Mouse (Mus musculus) embryo, embryonic 10.5 days (tissue): ENCODE measurements around the gene Hnrnpll.
A peak's percentile ranks its signal among the peaks of the same experiment; 100 is the strongest.
"Not testable (repeated sequence)": the region's sequence is repeated elsewhere in the genome, so short reads cannot be mapped to it uniquely, and the experiment has no call there.

Source experiments
- DNase-seq: peaks from one replicate; pipeline ENCODE4 v3.0.0-alpha.2; 2015; ENCODE audit warnings: low spot score

Hnrnpll gene

GRCm38 (mm10) chr17:80059731-80060130 lies 2.4 kb downstream of the Hnrnpll start:
- no peak for DNase-seq

DNA sequence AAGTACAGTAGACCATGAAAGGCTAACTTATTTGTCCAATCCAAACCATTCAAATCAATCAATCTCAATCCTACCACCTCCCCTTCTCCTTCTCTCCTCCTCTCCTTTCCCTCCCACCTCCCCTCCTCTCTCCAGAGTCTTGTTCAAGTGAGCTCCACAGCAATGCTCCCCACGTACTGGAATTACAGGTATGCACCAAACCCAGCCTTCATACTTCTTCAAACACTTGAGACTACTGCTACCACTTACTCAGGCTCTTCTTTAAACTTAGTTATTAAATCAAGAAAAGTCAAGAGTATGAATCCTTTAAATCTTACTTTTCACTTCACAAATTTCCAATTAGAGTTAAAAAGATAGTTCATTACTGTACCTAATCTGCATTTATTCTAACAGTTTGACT lies 3.6 kb downstream of the Hnrnpll start:
- DNase-seq, result no peak

DNA sequence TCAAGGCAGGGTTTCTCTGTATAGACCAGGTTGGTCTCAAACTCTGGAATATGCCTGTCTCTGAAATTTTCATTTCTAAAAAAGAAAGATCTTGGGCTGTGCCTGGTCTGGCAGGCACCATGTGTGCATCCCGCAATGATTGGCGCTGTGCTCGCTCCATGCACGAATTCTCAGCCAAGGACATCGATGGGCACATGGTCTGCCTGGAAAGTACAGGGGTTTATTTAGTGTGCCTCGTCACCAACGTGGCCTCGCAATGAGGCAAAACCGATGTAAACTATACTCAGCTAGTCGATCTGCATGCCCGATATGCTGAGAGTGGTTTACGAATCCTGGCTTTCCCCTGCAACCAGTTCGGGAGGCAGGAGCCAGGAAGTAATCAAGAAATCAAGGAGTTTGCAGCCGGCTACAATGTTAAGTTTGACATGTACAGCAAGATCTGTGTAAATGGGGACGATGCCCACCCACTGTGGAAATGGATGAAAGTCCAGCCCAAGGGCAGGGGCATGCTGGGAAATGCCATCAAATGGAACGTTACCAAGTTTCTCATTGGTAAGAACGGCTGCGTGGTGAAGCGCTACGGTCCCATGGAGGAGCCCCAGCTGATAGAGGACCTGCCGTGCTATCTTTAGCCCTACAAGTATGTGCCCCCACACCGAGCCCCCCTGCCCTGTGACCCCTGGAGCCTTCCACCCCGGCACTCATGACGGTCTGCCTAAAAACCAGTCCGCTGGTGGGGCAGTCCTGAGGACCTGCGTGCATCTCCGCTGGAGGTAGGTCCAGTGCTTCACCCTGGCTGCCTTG lies 8.0 kb downstream of the Hnrnpll start:
- DNase-seq, result no peak

DNA sequence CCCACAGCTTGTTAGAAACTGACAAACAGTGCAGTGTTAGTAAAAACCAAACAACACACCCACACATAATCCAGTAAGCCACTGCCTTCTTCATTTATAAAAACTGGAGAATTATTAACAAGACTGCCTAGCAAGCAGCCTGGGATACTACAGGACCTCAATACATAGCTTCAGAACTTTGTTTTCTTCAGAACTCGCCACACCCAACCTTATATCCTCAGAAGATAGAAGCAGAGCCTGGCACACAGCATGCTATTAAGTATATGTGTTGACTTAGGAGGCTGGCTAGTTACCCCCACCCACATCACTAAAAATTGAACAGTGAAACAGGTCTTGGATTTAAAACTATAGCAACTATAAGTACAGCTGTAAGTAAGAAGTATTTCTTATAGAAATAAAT lies 10.5 kb downstream of the Hnrnpll start:
- no peak for DNase-seq

GRCm38 (mm10) chr17:80049300-80049699 lies 12.8 kb downstream of the Hnrnpll start:
- DNase-seq, result not testable (repeated sequence)

- DNase-seq, result peak; percentile 87
These were observed 13.9 kb downstream of the Hnrnpll start for GRCm38 (mm10) chr17:80048230-80048629.

DNA sequence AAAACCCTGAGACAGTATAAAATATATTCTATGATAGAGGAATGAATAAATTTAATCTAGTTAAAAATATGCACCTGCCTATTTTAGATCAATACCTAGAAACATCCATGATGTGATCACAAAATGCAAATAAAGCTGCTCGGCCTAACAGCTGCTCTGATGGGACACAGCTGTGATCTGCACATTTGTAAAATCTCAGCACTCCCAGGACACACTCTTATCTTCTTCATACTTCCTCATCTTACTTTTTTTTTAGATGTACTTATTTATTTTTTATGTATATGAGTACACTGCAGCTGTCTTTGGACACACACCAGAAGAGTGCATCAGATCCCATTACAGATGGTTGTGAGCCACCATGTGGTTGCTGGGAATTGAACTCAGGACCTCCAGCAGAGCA lies 20.4 kb downstream of the Hnrnpll start:
- DNase-seq, result no peak

DNA sequence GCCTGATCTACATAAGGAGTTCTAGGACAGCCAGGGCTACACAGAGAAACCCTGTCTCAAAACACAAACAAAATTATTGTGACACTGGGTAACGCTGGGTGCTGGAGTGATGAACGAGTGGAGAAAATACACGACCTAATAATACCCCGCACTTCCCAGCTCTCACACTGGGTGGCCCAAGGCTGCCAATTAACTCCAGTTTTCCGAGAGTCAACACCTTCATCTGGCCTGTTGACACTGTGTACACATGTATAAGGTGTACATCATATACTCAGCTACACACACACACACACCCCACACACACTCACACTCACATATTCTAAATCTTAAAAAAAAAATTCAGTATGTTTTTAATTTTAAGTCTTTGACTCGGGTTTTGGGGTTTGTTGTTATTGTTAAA lies 33.5 kb downstream of the Hnrnpll start:
- no peak for DNase-seq

- no peak for DNase-seq
These were observed 35.8 kb downstream of the Hnrnpll start for GRCm38 (mm10) chr17:80026189-80026936.

GRCm38 (mm10) chr17:80022090-80022489 lies 40.0 kb downstream of the Hnrnpll start:
- DNase-seq, result no peak

- no peak for DNase-seq
These were observed 41.6 kb downstream of the Hnrnpll start for GRCm38 (mm10) chr17:80020495-80020894.

GRCm38 (mm10) chr17:80018976-80019541 lies 43.1 kb downstream of the Hnrnpll start:
- peak; percentile 70 for DNase-seq

DNA sequence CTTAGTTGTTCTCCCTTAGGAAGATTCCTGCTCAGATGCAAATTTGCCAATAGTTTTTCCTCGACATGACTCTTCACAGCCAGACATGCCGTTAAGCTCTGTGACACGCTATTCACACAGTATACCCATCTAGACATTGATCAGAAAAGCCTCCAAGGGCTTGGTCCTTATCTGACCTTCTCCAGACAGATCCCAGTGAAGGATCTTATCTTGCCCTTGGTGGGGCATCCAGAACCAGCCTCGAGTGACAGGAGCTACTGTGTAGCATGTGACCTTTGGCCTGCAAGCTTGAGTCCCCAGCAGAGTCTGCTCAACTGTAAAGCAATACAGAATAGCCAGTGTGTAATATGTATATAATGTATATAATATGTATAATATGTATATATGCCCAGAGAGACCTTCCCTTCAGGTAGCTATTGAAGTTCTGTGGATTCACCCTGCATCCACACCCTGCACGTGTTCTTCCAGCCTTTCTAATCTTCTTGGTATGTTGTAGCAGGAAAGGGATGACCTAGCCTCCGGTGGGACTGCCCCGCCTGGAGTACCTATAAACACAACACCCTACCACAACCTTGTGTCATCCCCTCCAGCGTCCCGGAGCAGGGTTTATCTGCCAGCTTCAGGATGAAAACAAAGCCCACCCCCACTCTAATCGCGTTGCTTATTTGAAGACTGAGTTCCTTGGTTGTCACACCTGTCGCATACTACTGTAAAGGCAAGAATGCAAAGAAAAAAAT lies 43.7 kb downstream of the Hnrnpll start:
- no peak for DNase-seq

DNA sequence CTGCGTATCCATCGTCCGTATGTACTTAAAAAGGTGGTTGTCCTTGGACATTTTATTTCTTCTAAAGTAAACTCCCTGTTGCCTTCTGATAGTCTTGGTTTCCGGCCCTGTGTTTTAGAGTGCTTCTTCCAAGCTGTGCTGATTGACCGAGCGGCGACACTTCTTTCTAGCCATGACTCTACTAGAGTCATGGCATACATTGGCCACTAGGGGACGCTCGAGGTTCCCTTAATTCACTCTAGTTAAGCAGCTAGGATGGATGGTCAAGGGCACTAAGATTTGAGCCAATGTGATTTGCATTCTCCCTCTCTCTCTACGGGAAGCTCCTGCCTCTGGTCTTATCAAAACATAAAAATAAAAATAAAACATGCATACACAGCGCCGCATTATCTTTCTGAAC lies 44.7 kb downstream of the Hnrnpll start:
- peak; percentile 84 for DNase-seq

GRCm38 (mm10) chr17:80016400-80016799 lies 45.7 kb downstream of the Hnrnpll start:
- not testable (repeated sequence) for DNase-seq

GRCm38 (mm10) chr17:80014361-80014809 lies 47.7 kb downstream of the Hnrnpll start:
- no peak for DNase-seq

DNA sequence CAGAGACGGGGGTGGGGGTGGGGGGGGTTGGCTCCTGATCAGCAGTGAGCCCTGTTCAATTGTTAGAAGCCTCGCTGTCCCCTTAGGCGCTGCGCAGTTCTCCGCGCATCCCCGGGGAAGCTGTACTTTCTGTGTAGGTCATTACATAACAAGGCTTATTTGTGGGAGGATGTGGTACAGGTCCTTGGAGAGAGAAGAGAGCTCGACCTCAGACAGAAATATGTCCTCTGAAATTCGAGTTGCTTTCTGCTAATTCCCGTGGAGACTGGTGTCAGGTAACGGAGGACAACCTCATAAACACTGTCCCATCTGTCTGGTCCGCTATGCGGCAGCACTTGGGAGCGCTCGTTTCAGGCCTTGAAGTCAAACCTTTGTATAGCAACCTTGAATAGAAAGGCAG lies 52.2 kb downstream of the Hnrnpll start:
- DNase-seq, result peak; percentile 74

GRCm38 (mm10) chr17:80008847-80009246 lies 53.3 kb downstream of the Hnrnpll start:
- DNase-seq, result peak; percentile 63

DNA sequence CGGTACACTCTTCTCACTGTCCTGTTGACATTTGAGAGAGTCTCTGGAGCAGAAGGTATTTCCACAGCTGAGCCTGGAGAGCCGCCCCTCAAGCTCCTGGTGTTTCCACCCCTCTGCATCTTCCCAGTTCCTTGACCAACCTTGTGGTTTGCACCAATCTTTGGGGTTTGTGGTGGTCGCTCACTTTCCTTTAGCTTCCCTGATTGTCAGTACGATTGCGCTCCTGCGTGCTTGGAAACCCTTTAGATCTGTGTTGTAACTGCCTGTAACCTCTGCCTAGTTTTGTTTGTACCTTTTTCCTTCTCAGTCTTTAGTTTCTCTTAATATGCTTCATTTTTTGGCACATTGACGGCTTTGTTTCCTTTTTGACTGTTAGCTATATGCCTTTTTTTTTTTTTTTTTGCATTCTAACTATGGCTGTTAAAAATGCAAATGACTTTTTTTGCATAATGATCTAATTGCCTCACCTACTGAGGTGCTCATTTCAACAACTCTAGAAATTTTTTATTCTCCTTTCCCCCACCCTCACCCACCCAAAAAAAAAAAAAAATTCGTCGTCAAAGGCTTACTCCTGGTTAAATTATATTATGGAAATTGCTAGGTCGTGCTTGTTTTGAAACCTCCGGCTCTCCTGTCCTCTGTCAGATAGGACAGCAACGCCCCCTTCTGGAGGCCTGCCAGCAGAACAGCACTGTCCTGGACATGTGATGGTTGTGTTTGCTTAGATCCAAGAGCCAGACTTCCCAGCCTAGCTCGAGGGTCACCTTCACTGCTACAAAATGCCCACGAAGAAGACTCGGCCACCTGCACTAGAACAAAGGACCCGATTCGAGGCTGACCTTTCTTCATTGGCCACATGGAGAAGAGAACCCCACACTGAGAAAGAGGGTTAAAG lies 57.5 kb downstream of the Hnrnpll start:
- DNase-seq, result peak; percentile 69

DNA sequence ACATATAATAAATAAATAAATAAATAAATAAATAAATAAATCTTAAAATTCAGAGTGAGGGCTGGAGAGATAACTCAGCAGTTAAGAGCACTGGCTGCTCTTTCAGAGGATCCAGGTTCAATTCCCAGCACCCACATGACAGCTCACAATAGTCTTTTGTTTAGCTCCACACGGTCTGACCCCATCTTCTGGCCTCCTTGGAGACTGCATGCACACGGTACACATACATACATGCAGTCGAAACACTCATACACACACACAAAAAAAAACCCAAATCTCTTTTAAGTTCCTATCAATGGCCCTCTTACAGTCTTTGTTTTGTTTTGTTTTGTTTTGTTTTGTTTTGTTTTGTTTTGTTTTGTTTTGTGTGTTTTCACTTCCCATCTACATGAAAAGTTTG lies 58.3 kb downstream of the Hnrnpll start:
- DNase-seq, result not testable (repeated sequence)

GRCm38 (mm10) chr17:80002385-80002852 lies 59.7 kb downstream of the Hnrnpll start:
- DNase-seq, result no peak
